ENCODE assay signal across 32 mouse cellular contexts in genomic region chr5:76993174-76993814, GRCm38 (mm10). TPM values are rescaled to one million over a fixed set of nuclear protein-coding genes. Genes with fewer than 3 reads are reported as not detected.
DNase-seq lines count a peak whose midpoint lies in the region; ATAC-seq and TF ChIP-seq lines count a peak whose summit lies in the region.
"Had no signal": no experiment of that assay in that cellular context is flagged by ENCODE, and none has a peak within 500 bp of the region (broad histone marks: within the 10 kb centered on the region; RNA-seq: fewer than 3 reads in every experiment).

No protein-coding gene starts in this region.

- peak; percentile 26; the same call in 1 of the 2 replicates for ATAC-seq in G1E (ENCODE audit: extremely low read depth, insufficient number of reproducible peaks, low FRiP score, poor library complexity, severe bottlenecking)
- peak; percentile 89 for ATAC-seq in liver, embryonic 16.5 days (ENCODE audit: low read depth)
- ATAC-seq in hindbrain, embryonic 12.5 days (ENCODE audit: low FRiP score): no peak
- ATAC-seq in frontal cortex, adult (ENCODE audit: low TSS enrichment): no peak
- ATAC-seq: intestine, postnatal 0 days had no signal

- intact Hi-C loops in left cerebral cortex, postnatal 14 days (cut with DNase I): no loop called here

- no peaks in the 10 kb centered on the region for H3K9me3 ChIP-seq in G1E (replicated peaks)
- no peaks in the 10 kb centered on the region for H3K9me3 ChIP-seq in liver, embryonic 16.5 days (replicated peaks; ENCODE audit: control insufficient read depth, low read length)
- H3K9me3 ChIP-seq in hindbrain, embryonic 12.5 days (replicated peaks): no peaks in the 10 kb centered on the region
- H3K9me3 ChIP-seq: forebrain, embryonic 12.5 days; limb, embryonic 12.5 days; megakaryocyte, embryonic 14.5 days had no signal

- peaks cover 88% of the 10 kb centered on the region for H3K36me3 ChIP-seq in G1E (replicated peaks)
- H3K36me3 ChIP-seq in liver, embryonic 16.5 days (ENCODE audit: control insufficient read depth, insufficient read depth): peaks cover 73% of the 10 kb centered on the region
- peaks cover 73% of the 10 kb centered on the region for H3K36me3 ChIP-seq in hindbrain, embryonic 12.5 days

- peak overlapping the region; percentile 79 for H3K27ac ChIP-seq in liver, embryonic 16.5 days (ENCODE audit: low read length)
- no peak overlapping the region for H3K27ac ChIP-seq in hindbrain, embryonic 12.5 days
- H3K27ac ChIP-seq: forebrain, embryonic 12.5 days; layer of hippocampus, adult 2 months; limb, embryonic 12.5 days had no signal

- no peaks in the 10 kb centered on the region for H3K27me3 ChIP-seq in G1E (ENCODE audit: insufficient read depth, low read length)
- H3K27me3 ChIP-seq in liver, embryonic 16.5 days (ENCODE audit: control insufficient read depth, insufficient read depth, low read depth, low read length): no peaks in the 10 kb centered on the region
- H3K27me3 ChIP-seq in hindbrain, embryonic 12.5 days: no peaks in the 10 kb centered on the region
- H3K27me3 ChIP-seq: CH12.LX; forebrain, embryonic 12.5 days; limb, embryonic 12.5 days; megakaryocyte, embryonic 14.5 days had no signal

- H3K4me1 ChIP-seq in G1E (ENCODE audit: insufficient read depth, low read depth, low read length): peaks cover 45% of the 10 kb centered on the region
- H3K4me1 ChIP-seq in liver, embryonic 16.5 days (ENCODE audit: control insufficient read depth, low read depth, low read length): peaks cover 13% of the 10 kb centered on the region
- H3K4me1 ChIP-seq in hindbrain, embryonic 12.5 days: no peaks in the 10 kb centered on the region
- H3K4me1 ChIP-seq: forebrain, embryonic 12.5 days; limb, embryonic 12.5 days had no signal

- TF ChIP-seq CTCF in G1E (IDR thresholded peaks at IDR 0.05; ENCODE audit: low read depth, low read length): no peak

- WGBS in liver, embryonic 16.5 days (ENCODE audit: insufficient replicate concordance): 57% methylated on average over 5 of the region's 5 CpGs
- 94% methylated on average over 5 of the region's 5 CpGs for WGBS in hindbrain, embryonic 12.5 days

- H3K4me2 ChIP-seq in liver, embryonic 16.5 days (ENCODE audit: low read depth, low read length): 0 out of 2 replicates have a peak overlapping the region, but pooled peaks have one; percentile 17
- H3K4me2 ChIP-seq in hindbrain, embryonic 12.5 days (replicated peaks): no peak overlapping the region
- H3K4me2 ChIP-seq: forebrain, embryonic 12.5 days; heart, embryonic 11.5 days; limb, embryonic 12.5 days had no signal

- DNase-seq in G1E (ENCODE audit: low spot score) (no peak), MEL-GATA-1-ER (ENCODE audit: extremely low read depth, low read depth) (peak; percentile 68), liver (peak; percentile 73)
- no peak for DNase-seq in left cerebral cortex, postnatal 14 days (ENCODE audit: low spot score in 2 of 2)
- DNase-seq: adrenal gland, postnatal 25 days; B cell, adult 2 months; cerebellum, adult 18-20 months; kidney, postnatal 25 days; layer of hippocampus, postnatal 36 days; lung, adult 2 months; lung, postnatal 14 days; midbrain, embryonic 14.5 days; thymus, adult 18-20 months; thymus, postnatal 4 days had no signal

- peak overlapping the region; percentile 23; the same call in 1 of the 2 replicates for H3K4me3 ChIP-seq in G1E (ENCODE audit: low read depth, low read length)
- no peak overlapping the region for H3K4me3 ChIP-seq in liver, embryonic 16.5 days (ENCODE audit: low read depth, low read length)
- no peak overlapping the region for H3K4me3 ChIP-seq in hindbrain, embryonic 12.5 days
- H3K4me3 ChIP-seq: forebrain, embryonic 12.5 days; layer of hippocampus, adult 2 months; limb, embryonic 12.5 days; megakaryocyte, embryonic 14.5 days had no signal

- no peak overlapping the region; the same call in 1 of the 2 replicates for H3K9ac ChIP-seq in liver, embryonic 16.5 days (ENCODE audit: low read depth, low read length)
- H3K9ac ChIP-seq in hindbrain, embryonic 12.5 days: no peak overlapping the region
- H3K9ac ChIP-seq: forebrain, embryonic 12.5 days; limb, embryonic 12.5 days had no signal

RNA-seq across cellular contexts. Expression of gene Arl9, which starts 10.6 kb away (rescaled TPM):
- total RNA-seq in G1E (2014; fragmentation: Nextera tagmentation): 2.3 TPM in 1 of 2 replicates, not detected in the other
- total RNA-seq in G1E (2017): 0.81 TPM in 1 of 2 replicates, not detected in the other
- not detected in 2 replicates for polyA plus RNA-seq in G1E (2012)
- polyA plus RNA-seq in liver, embryonic 16.5 days (2015; fragmentation: Nextera tagmentation; extraction: Ambion mirVana): 0.18 and 0.19 TPM in 2 replicates
- total RNA-seq in left cerebral cortex, postnatal 14 days (2021): not detected
- 0.59 TPM in 1 of 2 replicates, not detected in the other for polyA plus RNA-seq in hindbrain, embryonic 12.5 days (2016; fragmentation: Nextera tagmentation; extraction: Ambion mirVana)
- total RNA-seq: gastrocnemius, adult 8-10 months; layer of hippocampus, postnatal 36 days; left cerebral cortex, postnatal 10 days had no signal
- polyA plus RNA-seq: forebrain, embryonic 12.5 days; frontal cortex, adult 2 months; heart, embryonic 11.5 days; heart, postnatal 0 days; intestine, postnatal 0 days; kidney, embryonic 14.5 days; limb, embryonic 12.5 days; lung, adult 2 months; midbrain, embryonic 14.5 days; neural tube, embryonic 11.5 days; spleen, adult 2 months had no signal

RNA-seq across cellular contexts. Expression of gene Srp72, which starts 18.8 kb away (rescaled TPM):
- total RNA-seq in G1E (2014; fragmentation: Nextera tagmentation) (280 and 320 TPM in 2 replicates), G1E (2017) (113 and 134 TPM in 2 replicates)
- polyA plus RNA-seq in G1E (2012): 62.2 and 72.8 TPM in 2 replicates
- 43.9 and 44.3 TPM in 2 replicates for polyA plus RNA-seq in liver, embryonic 16.5 days (2015; fragmentation: Nextera tagmentation; extraction: Ambion mirVana)
- 100 to 1,000 TPM; 111 to 116 TPM for total RNA-seq in left cerebral cortex, postnatal 14 days (2021)
- polyA plus RNA-seq in hindbrain, embryonic 12.5 days (2016; fragmentation: Nextera tagmentation; extraction: Ambion mirVana): 76.0 and 79.9 TPM in 2 replicates

RNA-seq across cellular contexts. Expression of gene Thegl, which starts 22.5 kb away (rescaled TPM):
- total RNA-seq in G1E (2014; fragmentation: Nextera tagmentation) (not detected in 2 replicates), G1E (2017) (not detected in 2 replicates)
- 0.04 and 0.11 TPM in 2 replicates for polyA plus RNA-seq in G1E (2012)
- 0.22 and 0.43 TPM in 2 replicates for polyA plus RNA-seq in liver, embryonic 16.5 days (2015; fragmentation: Nextera tagmentation; extraction: Ambion mirVana)
- under 1 TPM; 0.55 to 0.83 TPM for total RNA-seq in left cerebral cortex, postnatal 14 days (2021)
- 0.32 and 0.36 TPM in 2 replicates for polyA plus RNA-seq in hindbrain, embryonic 12.5 days (2016; fragmentation: Nextera tagmentation; extraction: Ambion mirVana)
- total RNA-seq: adrenal gland, postnatal 25 days; CH12.LX; gastrocnemius, adult 8-10 months had no signal
- polyA plus RNA-seq: heart, embryonic 11.5 days; heart, postnatal 0 days; hindbrain, embryonic 11.5 days; kidney, embryonic 14.5 days; limb, embryonic 12.5 days; spleen, adult 2 months had no signal

RNA-seq across cellular contexts. Expression of gene Ppat, which starts 41.9 kb away (rescaled TPM):
- 48.1 and 49.3 TPM in 2 replicates for total RNA-seq in G1E (2014; fragmentation: Nextera tagmentation)
- total RNA-seq in G1E (2017): 67.8 and 76.6 TPM in 2 replicates
- polyA plus RNA-seq in G1E (2012): 21.9 and 26.2 TPM in 2 replicates
- 18.0 and 20.1 TPM in 2 replicates for polyA plus RNA-seq in liver, embryonic 16.5 days (2015; fragmentation: Nextera tagmentation; extraction: Ambion mirVana)
- 10 to 100 TPM; 20.1 to 20.4 TPM for total RNA-seq in left cerebral cortex, postnatal 14 days (2021)
- polyA plus RNA-seq in hindbrain, embryonic 12.5 days (2016; fragmentation: Nextera tagmentation; extraction: Ambion mirVana): 21.1 and 21.3 TPM in 2 replicates

RNA-seq across cellular contexts. Expression of gene Paics, which starts 42.2 kb away (rescaled TPM):
- total RNA-seq in G1E (2014; fragmentation: Nextera tagmentation) (473 and 606 TPM in 2 replicates), G1E (2017) (382 and 439 TPM in 2 replicates)
- polyA plus RNA-seq in G1E (2012): 20.2 and 23.4 TPM in 2 replicates
- 139 and 155 TPM in 2 replicates for polyA plus RNA-seq in liver, embryonic 16.5 days (2015; fragmentation: Nextera tagmentation; extraction: Ambion mirVana)
- total RNA-seq in left cerebral cortex, postnatal 14 days (2021): 10 to 100 TPM; 95.7 to 95.9 TPM
- polyA plus RNA-seq in hindbrain, embryonic 12.5 days (2016; fragmentation: Nextera tagmentation; extraction: Ambion mirVana): 230 and 240 TPM in 2 replicates

Comparison
In these comparisons a context has a peak if more than half of its experiments do, and no peak if none do; other contexts are left out.
1. ATAC-seq: peak in G1E (single experiment) and liver, embryonic 16.5 days (single experiment); none in hindbrain, embryonic 12.5 days (single experiment) and frontal cortex, adult (single experiment).
2. DNase-seq: peak in MEL-GATA-1-ER (single experiment) and liver (single experiment); none in G1E (single experiment) and left cerebral cortex, postnatal 14 days (0 of 2).